Mouse (Mus musculus): ENCODE measurements around the gene Gramd2. TPM values are rescaled to one million over a fixed set of nuclear protein-coding genes. Genes with fewer than 3 reads are reported as not detected.
A peak's percentile ranks its signal among the peaks of the same experiment; 100 is the strongest.

The Gramd2 gene
- polyA plus RNA-seq, 1 experiment from 2014 or later: 3.8 TPM

GRCm38 (mm10) chr9:59659036-59660026, 20.6 kb upstream of the Gramd2 start:
- Histone ChIP-seq H3K4me2 (peak overlapping the region; percentile 71), H3K36me3 (no peaks in the 10 kb centered on the region; the same call in none of the 2 replicates), H3K4me1 (peaks cover 71% of the 10 kb centered on the region), H3K27ac (replicated peaks) (peak overlapping the region; percentile 99), H3K4me3 (replicated peaks) (peak overlapping the region; percentile 93), H3K9ac (replicated peaks) (peak overlapping the region; percentile 95), H3K9me3 (replicated peaks) (no peaks in the 10 kb centered on the region), H3K27me3 (replicated peaks) (no peaks in the 10 kb centered on the region)
- no peak for ATAC-seq (ENCODE audit: low FRiP score)
- WGBS: 20% methylated on average over 14 of the region's 14 CpGs

- H3K9me3 ChIP-seq (replicated peaks): no peaks in the 10 kb centered on the region
- peak overlapping the region; percentile 60 for H3K27ac ChIP-seq (replicated peaks)
- H3K4me3 ChIP-seq (replicated peaks): no peak overlapping the region
- H3K4me1 ChIP-seq: peaks cover 80% of the 10 kb centered on the region
- H3K27me3 ChIP-seq (replicated peaks): no peaks in the 10 kb centered on the region
- no peak for ATAC-seq (ENCODE audit: low FRiP score)
- peak overlapping the region; percentile 71 for H3K4me2 ChIP-seq
- H3K9ac ChIP-seq (replicated peaks): no peak overlapping the region
- 44% methylated on average over 10 of the region's 10 CpGs for WGBS
- peaks cover 4% of the 10 kb centered on the region for H3K36me3 ChIP-seq
Measured at GRCm38 (mm10) chr9:59660421-59660820, 19.5 kb upstream of the Gramd2 start.

- peaks cover 75% of the 10 kb centered on the region for H3K4me1 ChIP-seq
- H3K9ac ChIP-seq (replicated peaks): no peak overlapping the region
- H3K27ac ChIP-seq (replicated peaks): 0 out of 2 replicates have a peak overlapping the region, but pooled peaks have one; percentile 60
- 66% methylated on average over 6 of the region's 6 CpGs for WGBS
- H3K36me3 ChIP-seq: peaks cover 14% of the 10 kb centered on the region
- H3K27me3 ChIP-seq (replicated peaks): no peaks in the 10 kb centered on the region
- ATAC-seq (ENCODE audit: low FRiP score): no peak
- 0 out of 2 replicates have a peak overlapping the region, but pooled peaks have one; percentile 71 for H3K4me2 ChIP-seq
- no peak overlapping the region for H3K4me3 ChIP-seq (replicated peaks)
- H3K9me3 ChIP-seq (replicated peaks): no peaks in the 10 kb centered on the region
Measured at GRCm38 (mm10) chr9:59661298-59661975, 18.5 kb upstream of the Gramd2 start.

GRCm38 (mm10) chr9:59663226-59663625, 16.7 kb upstream of the Gramd2 start:
- peaks cover 32% of the 10 kb centered on the region for H3K36me3 ChIP-seq
- no peak overlapping the region for H3K4me2 ChIP-seq
- H3K9ac ChIP-seq (replicated peaks): no peak overlapping the region
- no peak overlapping the region for H3K4me3 ChIP-seq (replicated peaks)
- peaks cover 80% of the 10 kb centered on the region for H3K4me1 ChIP-seq
- H3K9me3 ChIP-seq (replicated peaks): no peaks in the 10 kb centered on the region
- H3K27ac ChIP-seq (replicated peaks): no peak overlapping the region
- H3K27me3 ChIP-seq (replicated peaks): no peaks in the 10 kb centered on the region
- ATAC-seq (ENCODE audit: low FRiP score): no peak
- 82% methylated on average over 7 of the region's 7 CpGs for WGBS

- Histone ChIP-seq H3K27ac (replicated peaks) (no peak overlapping the region), H3K4me1 (peaks cover 73% of the 10 kb centered on the region), H3K27me3 (replicated peaks) (no peaks in the 10 kb centered on the region), H3K4me3 (replicated peaks) (no peak overlapping the region), H3K36me3 (peaks cover 39% of the 10 kb centered on the region), H3K4me2 (no peak overlapping the region), H3K9me3 (replicated peaks) (no peaks in the 10 kb centered on the region), H3K9ac (replicated peaks) (no peak overlapping the region)
- WGBS: 38% methylated on average over 3 of the region's 3 CpGs
- ATAC-seq (ENCODE audit: low FRiP score): no peak
Measured at GRCm38 (mm10) chr9:59663957-59664356, 16.0 kb upstream of the Gramd2 start.

- Histone ChIP-seq H3K9ac (replicated peaks) (no peak overlapping the region), H3K9me3 (replicated peaks) (no peaks in the 10 kb centered on the region), H3K4me2 (no peak overlapping the region), H3K27ac (replicated peaks) (no peak overlapping the region), H3K4me1 (peaks cover 65% of the 10 kb centered on the region), H3K4me3 (replicated peaks) (no peak overlapping the region), H3K36me3 (peaks cover 46% of the 10 kb centered on the region), H3K27me3 (replicated peaks) (no peaks in the 10 kb centered on the region)
- 63% methylated on average over 4 of the region's 4 CpGs for WGBS
- ATAC-seq (ENCODE audit: low FRiP score): no peak
Measured at GRCm38 (mm10) chr9:59664664-59665256, 15.2 kb upstream of the Gramd2 start.

- no peak overlapping the region for H3K27ac ChIP-seq (replicated peaks)
- no peak overlapping the region for H3K4me2 ChIP-seq
- no peak for ATAC-seq (ENCODE audit: low FRiP score)
- WGBS: 89% methylated on average over 8 of the region's 8 CpGs
- H3K9ac ChIP-seq (replicated peaks): no peak overlapping the region
- H3K4me1 ChIP-seq: peaks cover 52% of the 10 kb centered on the region
- no peaks in the 10 kb centered on the region for H3K27me3 ChIP-seq (replicated peaks)
- no peak overlapping the region for H3K4me3 ChIP-seq (replicated peaks)
- H3K9me3 ChIP-seq (replicated peaks): no peaks in the 10 kb centered on the region
- peaks cover 59% of the 10 kb centered on the region for H3K36me3 ChIP-seq
Measured at GRCm38 (mm10) chr9:59666016-59666415, 13.9 kb upstream of the Gramd2 start.

- Histone ChIP-seq H3K27ac (replicated peaks) (no peak overlapping the region), H3K36me3 (peaks cover 67% of the 10 kb centered on the region), H3K9me3 (replicated peaks) (no peaks in the 10 kb centered on the region), H3K9ac (replicated peaks) (no peak overlapping the region), H3K27me3 (replicated peaks) (no peaks in the 10 kb centered on the region), H3K4me3 (replicated peaks) (no peak overlapping the region), H3K4me2 (no peak overlapping the region), H3K4me1 (peaks cover 44% of the 10 kb centered on the region)
- 90% methylated on average over 1 of the region's 1 CpGs for WGBS
- ATAC-seq (ENCODE audit: low FRiP score): no peak
Measured at GRCm38 (mm10) chr9:59666813-59667212, 13.1 kb upstream of the Gramd2 start.

- Histone ChIP-seq H3K36me3 (peaks cover 71% of the 10 kb centered on the region), H3K9ac (replicated peaks) (no peak overlapping the region), H3K9me3 (replicated peaks) (no peaks in the 10 kb centered on the region), H3K4me2 (no peak overlapping the region), H3K27ac (replicated peaks) (no peak overlapping the region), H3K27me3 (replicated peaks) (no peaks in the 10 kb centered on the region), H3K4me3 (replicated peaks) (no peak overlapping the region), H3K4me1 (peaks cover 40% of the 10 kb centered on the region)
- 67% methylated on average over 4 of the region's 4 CpGs for WGBS
- 0 out of 2 replicates have a peak, but pooled peaks have one; percentile 35 for ATAC-seq (ENCODE audit: low FRiP score)
Measured at GRCm38 (mm10) chr9:59667250-59667649, 12.7 kb upstream of the Gramd2 start.

- peaks cover 78% of the 10 kb centered on the region for H3K36me3 ChIP-seq
- no peak overlapping the region for H3K9ac ChIP-seq (replicated peaks)
- no peak overlapping the region for H3K4me3 ChIP-seq (replicated peaks)
- H3K27me3 ChIP-seq (replicated peaks): no peaks in the 10 kb centered on the region
- WGBS: 78% methylated on average over 6 of the region's 6 CpGs
- ATAC-seq (ENCODE audit: low FRiP score): no peak
- H3K9me3 ChIP-seq (replicated peaks): no peaks in the 10 kb centered on the region
- H3K4me1 ChIP-seq: peaks cover 35% of the 10 kb centered on the region
- no peak overlapping the region for H3K4me2 ChIP-seq
- H3K27ac ChIP-seq (replicated peaks): no peak overlapping the region
Measured at GRCm38 (mm10) chr9:59667904-59668303, 12.0 kb upstream of the Gramd2 start.

GRCm38 (mm10) chr9:59668473-59668872, 11.5 kb upstream of the Gramd2 start:
- Histone ChIP-seq H3K36me3 (peaks cover 83% of the 10 kb centered on the region), H3K9ac (replicated peaks) (no peak overlapping the region), H3K27me3 (replicated peaks) (no peaks in the 10 kb centered on the region), H3K27ac (replicated peaks) (no peak overlapping the region), H3K4me2 (no peak overlapping the region), H3K4me3 (replicated peaks) (no peak overlapping the region), H3K4me1 (peaks cover 29% of the 10 kb centered on the region), H3K9me3 (replicated peaks) (no peaks in the 10 kb centered on the region)
- no peak for ATAC-seq (ENCODE audit: low FRiP score)
- WGBS: 69% methylated on average over 7 of the region's 7 CpGs

Data from neural tube, embryonic 15.5 days (tissue).